Mouse (Mus musculus) ES-E14 (cell line): ENCODE results near the gene Pmvk.

Experiments
- CHD2 ChIP-seq: IDR thresholded peaks from 2 replicates; pipeline ENCODE4 v1.6.1; 2014; ENCODE audit warnings: mild to moderate bottlenecking, low read depth, low read length, inconsistent platforms
- HCFC1 ChIP-seq: IDR thresholded peaks from 2 replicates; pipeline ENCODE4 v1.6.1; 2012; ENCODE audit warnings: low read length, inconsistent platforms, borderline replicate concordance; ENCODE audit not compliant: insufficient read depth
- MAFK ChIP-seq: IDR thresholded peaks from 2 replicates; pipeline ENCODE4 v1.6.1; 2014; ENCODE audit warnings: mild to moderate bottlenecking, low read depth, low read length, inconsistent platforms; ENCODE audit not compliant: insufficient read depth
- ZC3H11A ChIP-seq: IDR thresholded peaks from 2 replicates; pipeline ENCODE4 v1.6.1; 2012; ENCODE audit warnings: low read depth, mild to moderate bottlenecking, inconsistent platforms, low read length, borderline replicate concordance
- ZNF384 ChIP-seq: IDR thresholded peaks from 2 replicates; pipeline ENCODE4 v1.6.1; 2012; ENCODE audit warnings: low read depth, low read length, inconsistent platforms

GRCm38 (mm10) chr3:89456726-89457665, 2.7 kb downstream of the Pmvk start:
- TF ChIP-seq HCFC1 (no peak), MAFK (no peak), CHD2 (no peak), ZC3H11A (no peak), ZNF384 (no peak)
